Mouse (Mus musculus): ENCODE results near the gene Nup210. TPM values are rescaled to one million over a fixed set of nuclear protein-coding genes. Genes with fewer than 3 reads are reported as not detected.

Gene Nup210
- polyA plus RNA-seq, 1 experiment = 219 TPM

- Histone ChIP-seq H3K4me1 (replicated peaks; ENCODE audit: control insufficient read depth, insufficient read depth, low read length) (no peaks in the 10 kb centered on the region), H3K4me3 (ENCODE audit: control insufficient read depth, insufficient read depth, low read length) (no peak overlapping the region), H3K27me3 (ENCODE audit: control insufficient read depth, insufficient read depth, low read length) (no peaks in the 10 kb centered on the region), H3K36me3 (ENCODE audit: control insufficient read depth, insufficient read depth, low read length) (no peaks in the 10 kb centered on the region), H3K27ac (ENCODE audit: control insufficient read depth, insufficient read depth, low read length) (no peak overlapping the region)
- no peak for DNase-seq
- 92% methylated on average over 2 of the region's 2 CpGs for WGBS
- no peak for TF ChIP-seq CTCF (IDR thresholded peaks at IDR 0.05; ENCODE audit: borderline replicate concordance, control insufficient read depth, extremely low read depth, insufficient read depth, low read length, poor library complexity)
- no peak for TF ChIP-seq POLR2A (IDR thresholded peaks at IDR 0.05; ENCODE audit: control insufficient read depth, extremely low read depth, insufficient read depth, low read length, poor library complexity)
These were observed 120.4 kb downstream of the Nup210 start for GRCm38 (mm10) chr6:90996181-90996580.

DNA sequence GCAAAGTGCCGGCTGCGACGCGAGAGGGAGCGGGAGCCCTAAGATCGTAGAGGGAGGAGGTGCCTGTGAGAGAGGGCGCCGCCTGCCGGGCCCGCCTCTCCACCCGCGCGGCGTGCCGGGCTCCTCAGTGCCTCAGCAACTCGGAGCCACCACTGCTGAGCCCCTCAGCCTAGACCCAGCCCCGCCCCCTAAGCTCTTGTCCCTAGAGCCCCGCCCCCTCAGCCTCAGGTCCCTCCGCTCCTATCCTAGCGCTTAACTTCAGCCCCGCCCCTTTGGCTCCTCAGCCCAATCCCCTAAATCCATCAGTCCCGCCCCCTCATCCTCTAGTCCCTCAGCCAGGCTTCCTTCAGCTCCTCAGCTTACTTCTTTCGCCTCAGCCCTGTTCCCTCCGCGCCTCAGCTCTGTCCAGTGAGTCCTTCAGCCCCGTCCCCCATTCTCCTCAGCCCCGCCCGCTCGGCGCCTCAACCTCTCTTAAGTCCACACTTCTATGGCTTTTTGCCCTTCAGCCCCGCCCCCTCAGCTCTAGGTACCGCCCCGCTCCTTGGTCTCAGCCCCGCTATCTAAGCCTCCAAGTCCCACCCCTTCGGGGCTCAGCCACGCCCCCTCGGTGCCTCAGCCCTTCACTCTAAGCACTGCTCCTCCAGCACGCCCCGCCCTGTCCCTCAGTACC lies 127.8 kb downstream of the Nup210 start, which contains the start of gene Iqsec1:
Gene Iqsec1 (minus strand): TSS at position 38 of the 670 bp plus-strand sequence.
- H3K4me1 ChIP-seq (replicated peaks; ENCODE audit: control insufficient read depth, insufficient read depth, low read length) = peaks cover 15% of the 10 kb centered on the region
- H3K27me3 ChIP-seq (ENCODE audit: control insufficient read depth, insufficient read depth, low read length) = peaks cover 12% of the 10 kb centered on the region
- H3K4me3 ChIP-seq (ENCODE audit: control insufficient read depth, insufficient read depth, low read length) = peak within 1 kb of the TSS; percentile 31
- 11% methylated on average over 33 of the region's 39 CpGs for WGBS
- H3K36me3 ChIP-seq (ENCODE audit: control insufficient read depth, insufficient read depth, low read length) = no peaks in the 10 kb centered on the region
- peak; percentile 80 for DNase-seq
- no peak within 1 kb of the TSS for H3K27ac ChIP-seq (ENCODE audit: control insufficient read depth, insufficient read depth, low read length)
- no peak for TF ChIP-seq CTCF (IDR thresholded peaks at IDR 0.05; ENCODE audit: borderline replicate concordance, control insufficient read depth, extremely low read depth, insufficient read depth, low read length, poor library complexity)
- no peak for TF ChIP-seq POLR2A (IDR thresholded peaks at IDR 0.05; ENCODE audit: control insufficient read depth, extremely low read depth, insufficient read depth, low read length, poor library complexity)

GRCm38 (mm10) chr6:90988299-90988625 lies 128.4 kb downstream of the Nup210 start:
- TF ChIP-seq POLR2A (IDR thresholded peaks at IDR 0.05; ENCODE audit: control insufficient read depth, extremely low read depth, insufficient read depth, low read length, poor library complexity) (no peak), CTCF (IDR thresholded peaks at IDR 0.05; ENCODE audit: borderline replicate concordance, control insufficient read depth, extremely low read depth, insufficient read depth, low read length, poor library complexity) (no peak)
- peaks cover 12% of the 10 kb centered on the region for H3K27me3 ChIP-seq (ENCODE audit: control insufficient read depth, insufficient read depth, low read length)
- DNase-seq = no peak
- peak overlapping the region; percentile 31 for H3K4me3 ChIP-seq (ENCODE audit: control insufficient read depth, insufficient read depth, low read length)
- H3K36me3 ChIP-seq (ENCODE audit: control insufficient read depth, insufficient read depth, low read length) = no peaks in the 10 kb centered on the region
- H3K4me1 ChIP-seq (replicated peaks; ENCODE audit: control insufficient read depth, insufficient read depth, low read length) = peaks cover 15% of the 10 kb centered on the region
- 4% methylated on average over 59 of the region's 59 CpGs for WGBS
- H3K27ac ChIP-seq (ENCODE audit: control insufficient read depth, insufficient read depth, low read length) = no peak overlapping the region

DNA sequence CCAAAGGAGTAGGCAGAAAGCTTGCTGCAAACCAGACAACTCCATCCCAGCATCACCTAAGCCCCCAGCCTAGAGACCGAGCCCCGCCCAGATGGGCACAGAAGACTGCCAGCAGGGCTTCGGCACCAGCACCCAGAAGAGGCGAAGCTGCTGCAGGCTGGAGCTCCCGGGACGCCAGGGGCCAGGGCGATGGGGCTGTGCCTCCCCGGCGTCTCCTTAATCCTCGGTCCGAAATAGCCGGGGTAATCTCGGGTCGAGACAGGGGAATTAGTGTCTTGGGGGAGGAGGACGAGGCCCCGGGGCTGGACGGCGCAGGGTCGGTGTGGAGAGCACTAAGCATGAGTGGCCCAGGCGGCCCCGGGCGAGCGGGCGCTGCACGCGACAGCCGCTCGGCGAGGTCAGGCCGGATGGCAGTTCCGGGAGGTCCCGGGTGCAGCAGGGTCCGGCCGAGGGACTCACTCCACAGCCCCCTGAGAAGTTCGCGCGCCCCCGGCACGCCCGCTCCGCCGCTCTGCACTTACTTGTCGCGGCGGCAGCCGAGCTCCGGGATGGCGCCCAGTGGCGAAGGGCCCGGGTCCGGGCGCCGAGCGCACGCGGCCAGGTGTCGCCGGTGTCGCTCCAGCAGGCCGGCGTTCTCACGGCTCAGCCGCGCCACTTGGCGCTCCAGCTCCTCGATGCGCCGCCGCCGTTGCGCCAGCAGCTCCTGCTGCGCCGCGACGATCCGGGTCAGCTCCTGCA lies 128.9 kb downstream of the Nup210 start:
- Histone ChIP-seq H3K4me1 (replicated peaks; ENCODE audit: control insufficient read depth, insufficient read depth, low read length) (peaks cover 15% of the 10 kb centered on the region), H3K4me3 (ENCODE audit: control insufficient read depth, insufficient read depth, low read length) (peak overlapping the region; percentile 31), H3K27ac (ENCODE audit: control insufficient read depth, insufficient read depth, low read length) (no peak overlapping the region), H3K27me3 (ENCODE audit: control insufficient read depth, insufficient read depth, low read length) (peaks cover 12% of the 10 kb centered on the region), H3K36me3 (ENCODE audit: control insufficient read depth, insufficient read depth, low read length) (no peaks in the 10 kb centered on the region)
- peak; percentile 16 for DNase-seq
- TF ChIP-seq CTCF (IDR thresholded peaks at IDR 0.05; ENCODE audit: borderline replicate concordance, control insufficient read depth, extremely low read depth, insufficient read depth, low read length, poor library complexity) = no peak
- no peak for TF ChIP-seq POLR2A (IDR thresholded peaks at IDR 0.05; ENCODE audit: control insufficient read depth, extremely low read depth, insufficient read depth, low read length, poor library complexity)
- WGBS = 2% methylated on average over 76 of the region's 76 CpGs

- H3K27me3 ChIP-seq (ENCODE audit: control insufficient read depth, insufficient read depth, low read length) = peaks cover 12% of the 10 kb centered on the region
- TF ChIP-seq CTCF (IDR thresholded peaks at IDR 0.05; ENCODE audit: borderline replicate concordance, control insufficient read depth, extremely low read depth, insufficient read depth, low read length, poor library complexity) (no peak), POLR2A (IDR thresholded peaks at IDR 0.05; ENCODE audit: control insufficient read depth, extremely low read depth, insufficient read depth, low read length, poor library complexity) (no peak)
- peaks cover 14% of the 10 kb centered on the region for H3K4me1 ChIP-seq (replicated peaks; ENCODE audit: control insufficient read depth, insufficient read depth, low read length)
- H3K4me3 ChIP-seq (ENCODE audit: control insufficient read depth, insufficient read depth, low read length) = no peak overlapping the region
- DNase-seq = no peak
- no peak overlapping the region for H3K27ac ChIP-seq (ENCODE audit: control insufficient read depth, insufficient read depth, low read length)
- 60% methylated on average over 3 of the region's 3 CpGs for WGBS
- no peaks in the 10 kb centered on the region for H3K36me3 ChIP-seq (ENCODE audit: control insufficient read depth, insufficient read depth, low read length)
These were observed 132.5 kb downstream of the Nup210 start for GRCm38 (mm10) chr6:90984101-90984500.

DNA sequence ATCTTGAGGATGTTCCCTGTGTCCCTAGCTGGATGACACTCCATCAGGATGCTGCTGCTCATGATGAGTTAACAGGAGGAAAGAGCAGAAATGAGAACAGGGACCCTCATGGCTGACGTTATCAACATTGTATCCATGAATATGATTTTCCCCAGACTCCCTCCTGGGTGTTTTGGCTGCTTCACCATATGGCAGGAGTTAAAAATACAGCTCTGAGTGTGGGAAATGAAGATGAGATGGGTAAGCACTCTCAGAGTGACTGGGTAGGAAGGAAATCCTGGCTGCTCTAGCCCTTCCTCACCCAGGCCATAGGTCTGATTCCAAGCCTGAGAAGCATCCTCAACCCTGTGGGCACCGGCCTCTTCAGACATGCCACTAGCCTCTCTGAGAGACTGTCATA lies 142.3 kb downstream of the Nup210 start:
- Histone ChIP-seq H3K27ac (ENCODE audit: control insufficient read depth, insufficient read depth, low read length) (no peak overlapping the region), H3K36me3 (ENCODE audit: control insufficient read depth, insufficient read depth, low read length) (no peaks in the 10 kb centered on the region), H3K4me1 (replicated peaks; ENCODE audit: control insufficient read depth, insufficient read depth, low read length) (no peaks in the 10 kb centered on the region), H3K27me3 (ENCODE audit: control insufficient read depth, insufficient read depth, low read length) (no peaks in the 10 kb centered on the region), H3K4me3 (ENCODE audit: control insufficient read depth, insufficient read depth, low read length) (no peak overlapping the region)
- 94% methylated on average over 2 of the region's 2 CpGs for WGBS
- DNase-seq = no peak
- TF ChIP-seq POLR2A (IDR thresholded peaks at IDR 0.05; ENCODE audit: control insufficient read depth, extremely low read depth, insufficient read depth, low read length, poor library complexity) (no peak), CTCF (IDR thresholded peaks at IDR 0.05; ENCODE audit: borderline replicate concordance, control insufficient read depth, extremely low read depth, insufficient read depth, low read length, poor library complexity) (no peak)
